Mouse (Mus musculus): ENCODE measurements around the gene Khdc4.

Khdc4 gene

GRCm38 (mm10) chr3:88684980-88685941, at the start of gene Khdc4:
TSS of gene Khdc4 (plus strand) at chr3:88685803.
- DNase-seq (ENCODE audit: low read depth, low spot score), result peak; percentile 98

GRCm38 (mm10) chr3:88636555-88636986, 49.0 kb upstream of the Khdc4 start:
- no peak for DNase-seq (ENCODE audit: low read depth, low spot score)

- DNase-seq (ENCODE audit: low read depth, low spot score), result no peak
These were observed 48.5 kb upstream of the Khdc4 start for GRCm38 (mm10) chr3:88637134-88637533.

GRCm38 (mm10) chr3:88639239-88639638, 46.4 kb upstream of the Khdc4 start:
- DNase-seq (ENCODE audit: low read depth, low spot score), result no peak

- DNase-seq (ENCODE audit: low read depth, low spot score), result peak; percentile 40
These were observed 44.9 kb upstream of the Khdc4 start for GRCm38 (mm10) chr3:88640676-88641075.

GRCm38 (mm10) chr3:88643078-88643477, 42.5 kb upstream of the Khdc4 start:
- no peak for DNase-seq (ENCODE audit: low read depth, low spot score)

GRCm38 (mm10) chr3:88645937-88646336, 39.7 kb upstream of the Khdc4 start:
- DNase-seq (ENCODE audit: low read depth, low spot score), result no peak

GRCm38 (mm10) chr3:88646426-88646995, 39.1 kb upstream of the Khdc4 start:
- DNase-seq (ENCODE audit: low read depth, low spot score), result no peak

GRCm38 (mm10) chr3:88647076-88647475, 38.5 kb upstream of the Khdc4 start:
- no peak for DNase-seq (ENCODE audit: low read depth, low spot score)

GRCm38 (mm10) chr3:88647779-88648413, 37.7 kb upstream of the Khdc4 start:
- DNase-seq (ENCODE audit: low read depth, low spot score), result no peak

GRCm38 (mm10) chr3:88648452-88649168, 37.0 kb upstream of the Khdc4 start:
- no peak for DNase-seq (ENCODE audit: low read depth, low spot score)

- DNase-seq (ENCODE audit: low read depth, low spot score), result no peak
These were observed 36.4 kb upstream of the Khdc4 start for GRCm38 (mm10) chr3:88649186-88649585.

GRCm38 (mm10) chr3:88649967-88650366, 35.6 kb upstream of the Khdc4 start:
- DNase-seq (ENCODE audit: low read depth, low spot score), result no peak

GRCm38 (mm10) chr3:88650713-88651504, 34.7 kb upstream of the Khdc4 start:
- DNase-seq (ENCODE audit: low read depth, low spot score), result no peak

- no peak for DNase-seq (ENCODE audit: low read depth, low spot score)
These were observed 33.7 kb upstream of the Khdc4 start for GRCm38 (mm10) chr3:88651669-88652618.

- DNase-seq (ENCODE audit: low read depth, low spot score), result no peak
These were observed 32.6 kb upstream of the Khdc4 start, which contains the start of gene Rxfp4 for GRCm38 (mm10) chr3:88652846-88653515. TSS of gene Rxfp4 (minus strand) at chr3:88653142.

GRCm38 (mm10) chr3:88653516-88654370, 31.9 kb upstream of the Khdc4 start:
- no peak for DNase-seq (ENCODE audit: low read depth, low spot score)

GRCm38 (mm10) chr3:88654621-88655020, 31.0 kb upstream of the Khdc4 start:
- DNase-seq (ENCODE audit: low read depth, low spot score), result no peak

All from embryo, embryonic 11.5 days (tissue).